Mouse (Mus musculus) CH12.LX (cell line): ENCODE measurements around the gene Olfr49.

ENCODE experiments used
- CTCF ChIP-seq, 2 experiments: IDR thresholded peaks in 1 of 2; conservative IDR thresholded peaks in 1 of 2; 2 replicates each; pipeline ENCODE4 v1.5.1; 2011 to 2012; ENCODE audit warnings: low read depth in 2 of 2, low read length in 2 of 2, improper control_type of control experiment in 1 of 2, inconsistent platforms in 1 of 2, mild to moderate bottlenecking in 1 of 2, moderate library complexity in 1 of 2
- KAT2A ChIP-seq: IDR thresholded peaks from 2 replicates; pipeline ENCODE4 v1.6.1; 2012; ENCODE audit warnings: low read length, improper control_type of control experiment, inconsistent platforms; ENCODE audit not compliant: insufficient replicate concordance
- MAFK ChIP-seq: IDR thresholded peaks from 2 replicates; pipeline ENCODE4 v1.6.1; 2011; ENCODE audit warnings: low read length, improper control_type of control experiment; ENCODE audit not compliant: insufficient replicate concordance
- MXI1 ChIP-seq: IDR thresholded peaks from 2 replicates; pipeline ENCODE4 v1.6.1; 2011; ENCODE audit warnings: mild to moderate bottlenecking, low read depth, low read length, improper control_type of control experiment
- POLR2A ChIP-seq: IDR thresholded peaks from 2 replicates; pipeline ENCODE4 v1.6.1; 2011; ENCODE audit warnings: low read depth, mild to moderate bottlenecking, improper control_type of control experiment, low read length
- RAD21 ChIP-seq: IDR thresholded peaks from 2 replicates; pipeline ENCODE4 v1.6.1; 2011; ENCODE audit warnings: low read depth, mild to moderate bottlenecking, low read length, improper control_type of control experiment, moderate library complexity
- ZKSCAN1 ChIP-seq: IDR thresholded peaks from 2 replicates; pipeline ENCODE4 v1.6.1; 2012; ENCODE audit warnings: low read depth, inconsistent platforms, low read length, improper control_type of control experiment, borderline replicate concordance

GRCm38 (mm10) chr14:54228501-54228900 is 56.2 kb downstream of the Olfr49 start:
- no peak for TF ChIP-seq KAT2A
- no peak for TF ChIP-seq POLR2A
- TF ChIP-seq CTCF (conservative IDR thresholded peaks at IDR 0.05 in 1 of 2, IDR thresholded peaks at IDR 0.05 in 1 of 2; ENCODE audit: low read depth in 2 of 2, low read length in 2 of 2) = no peak
- no peak for TF ChIP-seq MAFK
- TF ChIP-seq MXI1 = no peak
- TF ChIP-seq RAD21 = no peak
- TF ChIP-seq ZKSCAN1 = no peak
